Mouse (Mus musculus) C2C12 (cell line): ENCODE results near the gene Pou3f3.

Source experiments
- CEBPB ChIP-seq: IDR thresholded peaks from one replicate; pipeline ENCODE4 v1.6.1; 2011; ENCODE audit warnings: low read depth, mild to moderate bottlenecking, control low read depth, moderate library complexity
- CTCF ChIP-seq: IDR thresholded peaks from one replicate; pipeline ENCODE4 v1.5.1; 2011; ENCODE audit not compliant: control insufficient read depth, insufficient read depth, insufficient read length
- FOSL1 ChIP-seq: IDR thresholded peaks from one replicate; pipeline ENCODE4 v1.8.0; 2011; ENCODE audit warnings: mild to moderate bottlenecking, low read length; ENCODE audit not compliant: poor library complexity, insufficient read depth, severe bottlenecking
- MAX ChIP-seq: IDR thresholded peaks from one replicate; pipeline ENCODE4 v1.6.1; 2011; ENCODE audit warnings: mild to moderate bottlenecking, control low read depth
- MYOD1 ChIP-seq: IDR thresholded peaks from one replicate; pipeline ENCODE4 v1.6.1; 2011; ENCODE audit warnings: low read depth; ENCODE audit not compliant: control insufficient read depth, insufficient read length
- MYOG ChIP-seq: IDR thresholded peaks from one replicate; pipeline ENCODE4 v1.6.1; 2011; ENCODE audit not compliant: control insufficient read depth, insufficient read length; ENCODE audit errors: extremely low read depth
- USF1 ChIP-seq: IDR thresholded peaks from one replicate; pipeline ENCODE4 v1.6.1; 2011; ENCODE audit warnings: low read depth, mild to moderate bottlenecking, control low read depth, moderate library complexity

- TF ChIP-seq CTCF (no peak), MYOG (no peak), MAX (no peak), USF1 (no peak), MYOD1 (no peak), CEBPB (no peak), FOSL1 (no peak)
Observed at GRCm38 (mm10) chr1:42707196-42707595, 11.6 kb downstream of the Pou3f3 start.
